Mouse (Mus musculus): ENCODE data around the gene Clec4n. TPM values are rescaled to one million over a fixed set of nuclear protein-coding genes. Genes with fewer than 3 reads are reported as not detected.
"Not testable (repeated sequence)": the region's sequence is repeated elsewhere in the genome, so short reads cannot be mapped to it uniquely, and the experiment has no call there.

Clec4n gene
- not detected for total RNA-seq (2021)
- long read RNA-seq: 0 reads

- no peak for DNase-seq (ENCODE audit: low spot score in 2 of 2)
Observed at GRCm38 (mm10) chr6:123229644-123230043, at the start of gene Clec4n. Gene Clec4n, plus strand, starts transcription at chr6:123229843.

DNA sequence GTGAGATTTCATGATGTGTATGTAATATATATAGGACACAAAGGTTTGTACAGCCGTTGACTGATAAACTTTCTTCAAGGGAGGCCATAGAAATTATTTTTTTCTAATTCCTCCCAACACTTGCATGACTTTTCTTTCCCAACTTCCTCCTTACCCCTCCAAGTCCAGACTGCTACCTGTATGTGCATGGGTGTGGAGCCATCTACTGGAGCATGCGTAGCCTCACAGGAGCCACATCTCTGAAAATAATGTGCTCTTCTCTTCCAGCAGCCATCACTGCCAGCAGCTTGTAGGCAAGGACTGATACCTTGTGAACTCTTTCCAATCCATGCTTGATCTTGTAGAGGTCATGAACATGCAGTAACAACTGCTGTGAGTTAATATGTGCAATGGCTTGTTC, 44.8 kb upstream of the Clec4n start:
- DNase-seq (ENCODE audit: low spot score in 2 of 2): peak in 1 of 2 experiments; percentile 1

DNA sequence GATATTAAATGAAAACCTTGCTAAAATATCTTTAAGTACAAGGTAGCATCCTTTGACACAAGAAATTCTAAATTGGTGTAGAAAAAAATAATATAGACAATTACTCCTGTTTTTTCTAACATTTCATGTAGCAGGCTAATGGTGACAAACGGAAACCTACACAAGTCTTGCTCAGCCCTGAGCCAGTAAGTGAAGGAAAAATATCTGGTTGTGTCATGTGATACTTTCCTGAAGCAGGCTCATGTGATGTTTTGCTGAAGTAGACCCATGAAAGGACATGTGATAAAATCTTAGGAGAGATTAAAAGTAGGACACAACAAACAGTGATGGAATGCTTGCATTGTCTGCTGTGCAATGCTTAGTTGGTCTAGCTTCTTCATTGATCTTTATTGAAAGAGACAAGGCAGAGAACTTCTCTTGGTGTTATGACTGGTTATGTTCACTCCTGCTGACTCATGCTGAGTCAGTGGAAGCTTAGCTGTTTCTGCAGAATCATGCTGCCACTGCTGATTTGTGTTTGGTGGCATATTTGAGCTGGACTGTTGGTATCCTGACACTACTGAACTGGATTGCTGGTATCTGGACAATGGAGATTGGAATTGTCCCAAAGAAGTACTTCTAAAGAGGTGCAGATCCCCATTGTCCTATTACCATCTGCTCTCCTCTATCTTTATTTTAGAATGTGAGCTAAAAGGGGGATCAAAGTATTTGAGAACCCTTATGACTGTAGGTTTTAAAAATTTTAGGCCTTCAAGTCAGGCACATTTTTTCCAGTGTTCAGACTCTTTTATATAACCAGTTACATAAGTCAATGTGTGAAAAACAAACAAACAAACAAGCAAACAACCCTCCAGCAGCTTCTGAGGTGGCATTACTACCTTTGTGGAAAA, 22.2 kb upstream of the Clec4n start:
- DNase-seq (ENCODE audit: low spot score in 2 of 2): no peak

DNA sequence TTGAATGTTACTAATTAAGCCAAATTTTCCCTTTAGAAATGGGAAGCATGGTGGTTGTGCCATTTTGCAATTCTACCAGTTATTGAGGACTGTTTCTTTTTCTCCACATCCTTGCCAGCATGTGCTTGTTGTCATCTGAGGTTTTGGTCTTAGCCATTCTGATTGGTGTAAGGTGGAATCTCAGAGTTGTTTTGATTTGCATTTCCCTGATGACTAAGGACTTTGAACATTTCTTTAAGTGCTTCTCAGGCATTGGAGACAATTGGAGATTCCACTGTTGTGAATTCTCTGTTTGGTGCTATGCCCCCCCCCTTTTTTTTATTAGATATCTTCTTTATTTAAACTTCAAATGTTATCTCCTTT, 21.6 kb upstream of the Clec4n start:
- DNase-seq (ENCODE audit: low spot score in 2 of 2): not testable (repeated sequence)

GRCm38 (mm10) chr6:123211726-123212125, 17.9 kb upstream of the Clec4n start:
- no peak for DNase-seq (ENCODE audit: low spot score in 2 of 2)

GRCm38 (mm10) chr6:123227519-123228166, 2.0 kb upstream of the Clec4n start:
- DNase-seq (ENCODE audit: low spot score in 2 of 2): no peak

DNA sequence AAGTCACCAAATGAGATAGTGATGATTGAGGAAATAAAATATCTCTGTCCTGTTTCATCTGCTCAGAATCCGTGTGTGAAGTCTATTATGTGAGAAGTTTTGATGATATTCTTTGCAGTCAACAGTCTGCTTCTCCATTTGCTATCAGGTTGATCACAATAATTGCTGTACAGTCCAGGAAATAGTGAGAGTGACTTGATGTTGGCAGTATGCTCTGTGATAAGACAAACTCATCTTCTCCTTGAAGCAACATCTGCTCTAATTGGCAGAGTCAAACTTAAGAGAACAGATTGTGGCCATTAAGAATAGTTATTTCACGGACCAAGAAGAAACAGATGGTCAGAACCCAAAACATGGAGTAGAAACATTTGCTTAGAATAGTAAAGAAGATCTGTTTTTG, 1.5 kb downstream of the Clec4n start:
- DNase-seq (ENCODE audit: low spot score in 2 of 2): peak in 1 of 2 experiments; percentile 1

GRCm38 (mm10) chr6:123237582-123237981, 7.9 kb downstream of the Clec4n start:
- DNase-seq (ENCODE audit: low spot score in 2 of 2): no peak

DNA sequence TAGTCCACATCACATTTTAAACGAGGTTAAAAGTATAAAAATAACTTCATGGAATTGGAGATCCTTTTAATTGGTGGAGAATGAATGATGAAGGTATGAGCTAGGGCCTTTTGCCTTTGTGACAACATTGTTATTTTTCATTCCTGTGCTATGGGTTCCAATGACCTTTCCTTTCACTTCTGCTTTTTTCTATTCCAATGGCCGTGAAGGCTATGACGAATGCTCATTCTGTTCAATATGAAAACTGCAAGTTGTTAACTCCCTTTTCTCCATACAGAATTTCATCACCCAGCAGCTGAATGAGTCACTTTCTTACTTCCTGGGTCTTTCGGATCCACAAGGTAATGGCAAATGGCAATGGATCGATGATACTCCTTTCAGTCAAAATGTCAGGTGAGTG, 14.6 kb downstream of the Clec4n start:
- DNase-seq (ENCODE audit: low spot score in 2 of 2): no peak

DNA sequence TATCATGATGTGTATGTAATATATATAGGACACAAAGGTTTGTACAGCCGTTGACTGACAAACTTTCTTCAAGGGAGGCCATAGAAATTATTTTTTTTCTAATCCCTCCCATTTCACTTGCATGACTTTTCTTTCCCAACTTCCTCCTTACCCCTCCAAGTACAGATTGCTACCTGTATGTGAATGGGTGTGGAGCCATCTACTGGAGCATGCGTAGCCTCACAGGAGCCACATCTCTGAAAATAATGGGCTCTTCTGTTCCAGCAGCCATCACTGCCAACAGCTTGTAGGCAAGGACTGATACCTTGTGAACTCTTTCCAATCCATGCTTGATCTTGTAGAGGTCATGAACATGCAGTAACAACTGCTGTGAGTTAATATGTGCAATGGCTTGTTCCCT, 19.2 kb downstream of the Clec4n start:
- not testable (repeated sequence) for DNase-seq (ENCODE audit: low spot score in 2 of 2)

GRCm38 (mm10) chr6:123252735-123253134, 23.1 kb downstream of the Clec4n start:
- no peak for DNase-seq (ENCODE audit: low spot score in 2 of 2)

GRCm38 (mm10) chr6:123258946-123259345, 29.3 kb downstream of the Clec4n start:
- no peak for DNase-seq (ENCODE audit: low spot score in 2 of 2)

- no peak for DNase-seq (ENCODE audit: low spot score in 2 of 2)
Observed at GRCm38 (mm10) chr6:123259889-123260603, 30.4 kb downstream of the Clec4n start.

DNA sequence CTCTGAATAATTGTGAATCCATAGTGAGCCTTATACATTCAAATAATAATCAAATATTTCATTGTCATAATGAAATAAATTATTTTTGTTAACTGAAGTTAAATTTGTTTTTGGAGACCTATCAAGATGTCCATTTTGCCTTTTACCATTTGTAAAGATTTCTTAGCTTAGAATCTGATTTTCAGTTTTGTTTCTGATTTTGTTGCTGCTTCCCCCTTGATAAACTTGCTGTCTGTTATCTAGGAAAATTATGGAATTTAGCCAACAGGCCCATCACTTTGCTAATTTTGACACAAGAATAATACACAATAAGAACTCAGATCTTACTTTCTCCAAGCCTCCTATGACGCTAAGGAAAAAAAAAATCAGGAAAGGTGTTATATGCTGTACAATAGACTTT, 31.2 kb downstream of the Clec4n start:
- DNase-seq (ENCODE audit: low spot score in 2 of 2): no peak

DNA sequence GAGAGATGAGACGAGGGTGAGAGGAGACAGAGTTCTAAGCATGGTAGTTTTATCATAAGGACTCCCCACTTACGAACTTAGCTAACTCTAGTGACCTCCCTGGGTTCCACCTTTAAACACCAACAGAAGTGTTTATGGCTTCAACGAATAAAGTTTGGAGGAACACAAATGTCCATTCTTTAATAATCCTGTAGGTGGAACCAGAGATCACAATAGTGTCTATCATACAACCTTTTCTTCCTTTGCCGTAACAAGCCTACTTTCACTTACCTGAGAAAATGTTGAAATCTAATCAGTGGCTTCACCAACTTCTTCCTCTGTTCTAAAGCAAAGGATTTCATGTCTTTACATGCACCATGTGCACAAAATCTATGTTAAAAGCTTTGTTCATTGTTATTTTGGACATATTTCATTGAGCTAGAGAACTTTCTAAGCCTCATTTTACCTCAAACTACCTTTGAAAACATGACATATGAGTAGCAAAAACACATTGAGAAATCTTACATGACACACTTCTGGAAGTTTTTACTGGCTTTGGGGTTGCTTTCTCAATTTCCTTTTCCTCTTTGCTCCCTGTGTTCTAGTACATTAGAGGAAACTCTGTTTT, 32.0 kb downstream of the Clec4n start, which contains the start of gene Clec4d:
Gene Clec4d, plus strand, starts transcription at position 557 of the 607 bp plus-strand sequence.
- no peak for DNase-seq (ENCODE audit: low spot score in 2 of 2)

DNA sequence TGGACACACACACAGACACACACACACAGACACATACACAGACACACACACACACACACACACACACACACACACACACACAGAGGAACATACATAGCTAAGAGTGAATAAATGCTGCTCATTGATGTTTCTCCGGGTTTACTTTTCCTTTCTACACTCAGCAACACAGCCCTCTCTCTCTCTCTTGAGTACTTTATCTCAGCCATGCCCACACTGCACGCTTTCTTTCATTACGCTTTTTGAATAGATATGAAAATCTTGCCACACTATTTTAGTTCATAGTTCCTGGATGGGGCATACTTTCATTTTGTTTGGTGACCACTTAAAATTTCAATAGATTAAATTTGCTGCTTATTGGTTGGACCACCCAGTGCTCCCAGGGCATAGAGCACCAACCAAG, 34.6 kb downstream of the Clec4n start:
- no peak for DNase-seq (ENCODE audit: low spot score in 2 of 2)

DNA sequence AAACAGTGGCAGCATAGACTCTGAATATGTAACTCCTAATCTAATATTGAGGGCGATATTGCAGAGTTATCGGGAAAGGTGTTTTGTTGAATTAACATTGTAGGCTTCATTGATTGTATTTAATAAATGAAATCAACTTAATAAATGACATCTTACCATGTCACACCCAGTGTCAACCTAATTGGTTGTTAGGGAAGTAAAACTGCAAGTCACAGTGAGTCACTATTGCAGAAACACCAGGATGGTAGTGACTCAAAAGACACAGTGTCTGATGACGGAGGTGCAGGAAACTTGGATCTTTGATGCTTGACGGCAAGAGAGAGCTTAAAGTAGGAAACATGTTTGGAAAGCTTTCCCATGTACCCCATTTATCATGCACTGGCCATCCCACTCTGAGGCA, 36.2 kb downstream of the Clec4n start:
- no peak for DNase-seq (ENCODE audit: low spot score in 2 of 2)

DNA sequence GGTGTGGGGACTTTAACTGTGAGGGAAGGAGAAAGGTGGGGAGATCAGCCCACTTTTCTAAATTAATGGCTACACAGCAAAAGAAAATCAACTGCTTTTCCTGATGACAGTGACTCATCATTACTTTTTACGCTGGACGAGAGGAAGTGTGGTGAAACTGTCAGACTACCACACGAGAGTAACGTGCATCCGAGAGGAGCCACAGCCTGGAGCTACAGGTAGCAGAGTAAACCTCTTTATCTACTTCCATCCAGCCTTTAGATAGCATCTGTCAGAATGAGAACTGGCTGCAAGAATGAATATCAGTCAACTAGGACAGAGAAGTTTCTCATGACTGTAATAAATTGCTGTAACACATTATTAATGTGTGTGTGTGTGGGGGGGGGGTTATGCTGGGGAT, 37.3 kb downstream of the Clec4n start:
- no peak for DNase-seq (ENCODE audit: low spot score in 2 of 2)

DNA sequence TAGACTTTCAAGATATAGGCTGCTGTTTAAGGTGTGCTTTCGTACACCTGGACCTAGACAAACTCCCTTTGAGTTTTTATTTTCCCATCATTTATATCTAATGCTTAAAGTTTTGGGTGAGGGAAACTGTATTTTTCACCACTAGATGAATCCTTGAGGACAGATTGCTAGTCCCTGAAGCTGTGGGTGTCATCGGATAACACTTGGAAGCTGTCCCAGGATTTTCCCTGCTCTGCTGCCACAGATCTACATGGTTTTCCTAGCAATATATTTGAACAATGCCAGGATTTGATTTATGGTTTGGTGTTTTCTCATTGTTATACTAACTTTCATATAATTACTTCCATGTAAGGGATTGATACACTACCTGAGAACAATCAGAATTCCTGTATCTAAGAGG, 49.8 kb downstream of the Clec4n start:
- peak; percentile 12 to 62 for DNase-seq (ENCODE audit: low spot score in 2 of 2)

GRCm38 (mm10) chr6:123286311-123286710, 56.7 kb downstream of the Clec4n start:
- no peak for DNase-seq (ENCODE audit: low spot score in 2 of 2)

GRCm38 (mm10) chr6:123288931-123289330, 59.3 kb downstream of the Clec4n start:
- DNase-seq (ENCODE audit: low spot score in 2 of 2): no peak

All from layer of hippocampus, adult 18-20 months (tissue).